Mouse (Mus musculus) embryonic facial prominence, embryonic 10.5 days (tissue): ENCODE data around the gene Klrb1a. TPM values are rescaled to one million over a fixed set of nuclear protein-coding genes. Genes with fewer than 3 reads are reported as not detected.
"Not testable (repeated sequence)": the region's sequence is repeated elsewhere in the genome, so short reads cannot be mapped to it uniquely, and the experiment has no call there.

ENCODE experiments used
- DNase-seq: peaks from one replicate; pipeline ENCODE4 v3.0.0-alpha.2; 2017; ENCODE audit warnings: low spot score
- H3K27ac ChIP-seq: fragments of 300-500 bp; sonication (generic); replicated peaks from 2 replicates; pipeline ENCODE4 v1.5.1; 2016; ENCODE audit warnings: mild to moderate bottlenecking
- H3K27me3 ChIP-seq: fragments of 300-500 bp; sonication (generic); replicated peaks from 2 replicates; pipeline ENCODE4 v1.6.1; 2016; ENCODE audit warnings: low read depth, mild to moderate bottlenecking; ENCODE audit not compliant: poor library complexity, severe bottlenecking
- H3K36me3 ChIP-seq: fragments of 300-500 bp; sonication (generic); replicated peaks from 2 replicates; pipeline ENCODE4 v1.6.1; 2016; ENCODE audit warnings: mild to moderate bottlenecking, moderate library complexity
- H3K4me1 ChIP-seq: fragments of 300-500 bp; sonication (generic); 2 replicates; pipeline ENCODE4 v1.6.1; 2016
- H3K4me3 ChIP-seq: fragments of 300-500 bp; sonication (generic); 2 replicates; pipeline ENCODE4 v1.5.1; 2016; ENCODE audit warnings: mild to moderate bottlenecking, moderate library complexity
- H3K9me3 ChIP-seq: fragments of 300-500 bp; sonication (generic); 2 replicates; pipeline ENCODE4 v1.6.1; 2016; ENCODE audit warnings: mild to moderate bottlenecking
- WGBS: fragments of 180-500 bp; shearing (Covaris S2); methylation state at CpG from one replicate; pipeline ENCODE4 v1.1.7; 2016; 5-methylcytosine and 5-hydroxymethylcytosine counted together
- polyA plus RNA-seq: library from polyadenylated mRNA; unstranded; fragments of >200 nt; fragmentation: Nextera tagmentation; extraction: Ambion mirVana; gene quantifications from 2 replicates; pipeline ENCODE4 v1.2.1, GENCODE M21; 2016

The Klrb1a gene
- polyA plus RNA-seq, result not detected in 2 replicates

DNA sequence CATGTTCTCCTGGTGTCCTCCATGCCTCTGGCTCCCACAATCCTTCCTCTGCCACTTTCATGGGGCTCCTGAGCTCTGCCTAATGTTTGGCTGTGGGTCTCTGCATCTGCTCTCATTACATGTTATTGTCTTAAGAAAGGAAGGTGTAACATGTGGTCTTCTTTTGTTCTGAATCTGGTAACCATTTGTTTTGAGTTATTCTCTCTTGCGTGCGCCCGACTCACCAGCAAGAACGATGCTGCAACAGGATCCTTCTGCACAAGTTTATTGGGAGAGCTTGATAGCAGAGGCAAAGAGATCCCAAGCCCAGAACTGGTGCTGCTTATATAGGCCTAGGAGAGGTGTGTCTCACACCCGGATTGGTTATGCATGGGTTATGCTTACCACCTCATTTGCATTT is at the start of gene Klrb1a:
Gene Klrb1a (minus strand): TSS at position 101 of the 400 bp plus-strand sequence.
- 89% methylated on average over 5 of the region's 5 CpGs for WGBS
- not testable (repeated sequence) for H3K27ac ChIP-seq, H3K4me3 ChIP-seq, H3K27me3 ChIP-seq, H3K36me3 ChIP-seq, DNase-seq, H3K4me1 ChIP-seq, H3K9me3 ChIP-seq

DNA sequence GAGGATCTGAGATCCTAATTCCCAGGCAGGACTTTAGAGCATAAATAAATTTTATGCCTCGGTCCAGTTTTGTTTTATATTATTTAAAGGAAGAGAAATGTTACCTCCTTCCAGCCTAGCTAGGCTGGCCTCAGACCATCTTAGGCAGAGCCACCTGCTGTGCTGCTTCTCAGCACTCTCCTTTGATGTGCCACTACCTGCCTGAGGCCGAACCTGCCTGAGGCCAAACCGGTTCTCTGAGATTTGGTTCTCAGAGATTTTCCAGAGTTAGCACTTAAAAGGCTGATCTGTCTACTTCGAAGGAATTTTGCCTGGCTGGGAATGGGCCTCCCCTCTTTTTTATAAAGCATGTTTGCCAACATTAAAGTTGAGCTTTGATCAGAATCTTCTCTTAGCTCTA is 46.6 kb upstream of the Klrb1a start:
- H3K4me3 ChIP-seq, result no peak overlapping the region
- H3K27ac ChIP-seq, result no peak overlapping the region
- H3K27me3 ChIP-seq, result no peaks in the 10 kb centered on the region
- DNase-seq, result no peak
- no peaks in the 10 kb centered on the region for H3K9me3 ChIP-seq
- 54% methylated on average over 4 of the region's 4 CpGs for WGBS
- H3K36me3 ChIP-seq, result no peaks in the 10 kb centered on the region
- H3K4me1 ChIP-seq, result no peaks in the 10 kb centered on the region

DNA sequence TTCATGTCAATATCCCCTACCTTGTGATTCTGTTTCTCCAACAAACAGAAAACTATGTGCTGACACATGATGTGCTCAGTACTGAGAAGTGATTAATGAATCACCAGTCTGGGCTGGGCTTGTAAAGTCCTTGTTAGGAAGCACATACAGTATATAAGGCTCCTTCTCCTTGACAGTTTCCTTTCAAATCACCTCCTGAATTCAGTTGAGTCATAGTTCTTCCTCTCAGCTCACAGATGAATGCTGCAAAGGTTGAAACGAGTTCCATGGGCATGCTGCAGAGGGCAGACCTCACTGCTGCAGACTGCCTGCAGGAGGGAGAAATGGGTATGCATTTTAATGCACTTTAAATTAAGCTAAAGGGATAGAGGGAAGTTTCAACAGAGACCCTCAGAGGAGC is 38.9 kb upstream of the Klrb1a start, which contains the start of gene Clec2h:
Gene Clec2h (plus strand): TSS at position 180 of the 400 bp plus-strand sequence.
- Histone ChIP-seq H3K27me3 (no peaks in the 10 kb centered on the region), H3K27ac (no peak within 1 kb of the TSS), H3K9me3 (no peaks in the 10 kb centered on the region), H3K4me3 (no peak within 1 kb of the TSS), H3K4me1 (no peaks in the 10 kb centered on the region), H3K36me3 (no peaks in the 10 kb centered on the region)
- DNase-seq, result no peak
- 10% methylated on average over 1 of the region's 1 CpGs for WGBS

DNA sequence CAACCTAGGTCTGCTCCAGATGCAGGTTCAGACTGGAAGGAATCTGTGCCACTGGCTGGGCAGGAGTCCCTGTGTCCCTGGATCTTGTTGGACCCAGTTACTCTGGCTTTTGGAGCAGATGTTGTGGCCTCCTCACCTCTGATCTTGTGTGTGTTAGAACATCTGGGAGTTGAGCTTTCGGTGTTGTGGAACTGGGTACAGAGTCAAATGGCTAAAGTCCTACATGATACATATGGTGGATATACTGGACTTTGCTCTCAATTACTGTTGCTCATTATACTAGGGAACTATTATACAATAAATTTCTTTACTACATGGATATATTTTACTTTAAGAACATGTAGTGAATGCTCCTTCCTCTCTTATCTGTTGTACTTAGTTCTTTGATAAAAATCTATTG is 37.9 kb upstream of the Klrb1a start:
- no peak for DNase-seq
- Histone ChIP-seq H3K27ac (no peak overlapping the region), H3K4me1 (no peaks in the 10 kb centered on the region), H3K36me3 (no peaks in the 10 kb centered on the region), H3K4me3 (no peak overlapping the region), H3K27me3 (no peaks in the 10 kb centered on the region), H3K9me3 (no peaks in the 10 kb centered on the region)
- 90% methylated on average over 1 of the region's 1 CpGs for WGBS

DNA sequence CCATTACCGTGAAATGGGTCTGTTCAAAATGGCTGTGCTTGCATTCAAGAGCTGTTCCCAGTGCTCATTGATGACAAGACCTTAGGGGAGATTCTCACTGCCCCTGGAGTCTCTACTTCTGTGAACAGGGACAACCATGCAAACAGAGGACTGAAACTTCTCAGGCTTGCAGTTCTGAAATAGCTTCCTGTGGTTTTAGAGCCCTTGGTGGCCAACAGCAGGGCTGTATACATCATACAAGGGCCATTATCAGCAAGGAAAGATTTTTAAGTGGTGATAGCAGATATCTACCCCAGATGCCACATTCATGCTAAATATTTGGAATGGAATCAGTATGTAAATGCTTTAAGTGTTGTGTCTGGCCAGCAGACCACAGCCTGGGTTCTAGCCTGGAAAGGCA is 29.6 kb upstream of the Klrb1a start:
- DNase-seq, result no peak
- Histone ChIP-seq H3K4me3 (no peak overlapping the region), H3K36me3 (no peaks in the 10 kb centered on the region), H3K27me3 (no peaks in the 10 kb centered on the region), H3K9me3 (no peaks in the 10 kb centered on the region), H3K4me1 (no peaks in the 10 kb centered on the region), H3K27ac (no peak overlapping the region)
- WGBS, result 93% methylated on average over 1 of the region's 1 CpGs

DNA sequence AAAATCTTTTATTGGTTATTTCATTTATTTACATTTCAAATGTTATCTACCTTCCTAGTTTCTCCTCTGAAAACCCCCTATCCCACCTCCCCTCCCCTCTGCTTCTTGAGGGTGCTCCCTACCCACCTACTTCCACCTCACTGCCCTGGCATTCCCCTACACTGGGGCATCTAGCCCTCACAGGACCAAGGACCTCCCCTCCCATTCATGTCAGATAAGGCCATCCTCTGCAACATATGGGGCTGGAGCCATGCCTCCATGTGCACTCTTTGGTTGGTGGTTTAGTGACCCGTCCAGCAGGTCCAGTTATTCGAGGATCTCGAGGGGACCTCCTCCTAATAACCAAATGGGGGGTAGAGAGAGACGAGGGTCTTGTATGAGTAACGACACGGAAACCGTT is 27.5 kb upstream of the Klrb1a start:
- not testable (repeated sequence) for H3K27me3 ChIP-seq, H3K4me1 ChIP-seq, H3K27ac ChIP-seq, H3K4me3 ChIP-seq, H3K9me3 ChIP-seq, H3K36me3 ChIP-seq, DNase-seq
- 89% methylated on average over 7 of the region's 7 CpGs for WGBS

DNA sequence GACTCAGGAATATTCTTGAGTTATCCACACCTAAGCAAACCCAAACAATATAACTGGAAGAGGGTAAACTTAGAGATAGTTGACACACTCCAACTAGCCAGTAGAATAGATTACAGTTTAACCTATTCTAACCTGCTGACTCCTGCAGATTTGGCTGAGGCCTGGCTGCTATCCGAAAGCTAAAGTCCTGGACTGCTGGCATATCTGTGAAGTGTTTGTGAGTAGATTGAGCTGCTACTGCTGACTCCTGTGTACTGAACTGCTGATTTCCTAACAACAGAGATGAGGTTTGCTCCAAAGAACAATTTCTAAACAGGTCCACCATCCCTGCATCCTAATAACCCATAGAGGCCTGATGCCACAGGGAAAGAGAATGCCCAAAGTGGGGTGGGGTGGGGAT is 26.9 kb upstream of the Klrb1a start:
- Histone ChIP-seq H3K27me3 (no peaks in the 10 kb centered on the region), H3K4me3 (no peak overlapping the region), H3K36me3 (no peaks in the 10 kb centered on the region), H3K27ac (no peak overlapping the region), H3K4me1 (no peaks in the 10 kb centered on the region), H3K9me3 (no peaks in the 10 kb centered on the region)
- DNase-seq, result no peak
- 88% methylated on average over 1 of the region's 1 CpGs for WGBS

DNA sequence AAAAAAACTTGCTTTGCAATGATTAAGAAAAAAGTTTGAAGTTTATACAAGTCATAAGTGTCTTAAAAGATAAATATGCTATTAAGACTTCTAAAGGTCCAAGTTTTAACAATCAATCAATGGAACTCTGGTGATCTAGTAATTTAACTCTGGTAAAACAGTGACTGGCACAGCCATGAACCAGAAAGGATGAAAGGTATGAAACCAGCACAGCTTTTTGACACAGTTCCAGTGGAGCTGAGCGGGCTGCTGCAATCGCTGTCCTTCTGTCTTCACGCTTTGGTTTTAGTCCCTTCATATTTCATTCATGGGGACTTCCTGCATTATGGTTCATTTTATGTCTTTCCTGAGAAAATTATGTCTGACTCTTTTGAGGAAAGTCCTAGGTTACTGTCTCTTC is 26.3 kb upstream of the Klrb1a start:
- DNase-seq, result no peak
- H3K4me1 ChIP-seq, result no peaks in the 10 kb centered on the region
- no peaks in the 10 kb centered on the region for H3K27me3 ChIP-seq
- no peaks in the 10 kb centered on the region for H3K9me3 ChIP-seq
- no peak overlapping the region for H3K27ac ChIP-seq
- WGBS, result 91% methylated on average over 3 of the region's 3 CpGs
- H3K4me3 ChIP-seq, result no peak overlapping the region
- H3K36me3 ChIP-seq, result no peaks in the 10 kb centered on the region

DNA sequence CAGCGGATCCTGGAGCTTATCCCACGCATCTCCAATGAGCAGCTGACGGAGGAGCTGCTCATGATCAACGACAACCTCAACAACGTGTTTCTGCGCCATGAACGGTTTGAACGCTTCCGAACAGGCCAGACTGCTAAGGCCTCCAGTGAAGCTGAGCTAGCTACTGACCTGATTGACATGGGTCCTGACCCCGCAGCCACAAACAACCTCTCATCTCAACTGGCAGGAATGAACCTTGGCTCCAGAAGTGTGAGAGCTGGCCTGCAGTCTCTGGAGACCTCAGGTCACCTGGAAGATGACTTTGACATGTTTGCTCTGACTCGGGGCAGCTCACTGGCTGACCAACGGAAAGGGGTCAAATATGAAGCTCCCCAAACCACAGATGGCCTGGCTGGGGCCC is 22.4 kb upstream of the Klrb1a start:
- not testable (repeated sequence) for H3K27me3 ChIP-seq, H3K27ac ChIP-seq, H3K9me3 ChIP-seq, H3K36me3 ChIP-seq, DNase-seq, H3K4me1 ChIP-seq, H3K4me3 ChIP-seq
- WGBS, result 87% methylated on average over 12 of the region's 12 CpGs

DNA sequence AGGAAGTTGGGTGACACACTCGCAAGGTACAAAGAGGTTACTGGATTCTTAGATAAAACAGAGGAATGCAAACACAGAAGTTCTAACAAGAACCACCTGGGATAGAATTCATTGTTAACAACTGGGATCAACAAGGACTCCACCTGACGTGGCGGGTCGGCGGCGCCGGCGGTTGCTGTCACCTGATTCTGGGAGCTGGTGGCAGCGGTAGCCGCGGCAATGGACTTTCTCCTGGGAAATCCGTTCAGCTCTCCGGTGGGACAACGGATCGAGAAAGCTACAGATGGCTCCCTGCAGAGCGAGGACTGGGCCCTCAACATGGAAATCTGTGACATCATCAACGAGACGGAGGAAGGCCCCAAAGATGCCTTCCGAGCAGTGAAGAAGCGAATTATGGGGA is 21.4 kb upstream of the Klrb1a start:
- H3K27ac ChIP-seq, H3K27me3 ChIP-seq, H3K36me3 ChIP-seq, DNase-seq, H3K4me1 ChIP-seq, H3K4me3 ChIP-seq, H3K9me3 ChIP-seq: not testable (repeated sequence)
- 97% methylated on average over 20 of the region's 20 CpGs for WGBS

DNA sequence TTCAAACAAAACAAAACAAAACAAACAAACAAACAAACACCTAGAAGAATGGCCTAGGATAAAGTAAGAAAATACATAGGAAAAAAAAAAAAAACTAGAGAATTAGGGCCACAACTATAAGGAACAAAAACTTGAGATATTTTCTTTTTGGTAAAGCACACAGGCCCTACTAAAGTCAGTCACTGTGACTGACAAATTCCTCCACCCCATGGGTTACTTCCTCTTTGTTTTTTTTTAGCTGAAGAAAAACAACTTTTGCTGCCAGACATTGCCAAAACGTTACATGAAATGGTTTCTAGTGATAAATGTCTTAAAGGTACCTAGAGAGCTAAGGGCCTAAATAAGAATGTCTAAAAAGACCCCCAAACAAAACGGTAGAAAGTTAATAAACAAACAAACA is 20.7 kb upstream of the Klrb1a start:
- H3K4me1 ChIP-seq, result no peaks in the 10 kb centered on the region

DNA sequence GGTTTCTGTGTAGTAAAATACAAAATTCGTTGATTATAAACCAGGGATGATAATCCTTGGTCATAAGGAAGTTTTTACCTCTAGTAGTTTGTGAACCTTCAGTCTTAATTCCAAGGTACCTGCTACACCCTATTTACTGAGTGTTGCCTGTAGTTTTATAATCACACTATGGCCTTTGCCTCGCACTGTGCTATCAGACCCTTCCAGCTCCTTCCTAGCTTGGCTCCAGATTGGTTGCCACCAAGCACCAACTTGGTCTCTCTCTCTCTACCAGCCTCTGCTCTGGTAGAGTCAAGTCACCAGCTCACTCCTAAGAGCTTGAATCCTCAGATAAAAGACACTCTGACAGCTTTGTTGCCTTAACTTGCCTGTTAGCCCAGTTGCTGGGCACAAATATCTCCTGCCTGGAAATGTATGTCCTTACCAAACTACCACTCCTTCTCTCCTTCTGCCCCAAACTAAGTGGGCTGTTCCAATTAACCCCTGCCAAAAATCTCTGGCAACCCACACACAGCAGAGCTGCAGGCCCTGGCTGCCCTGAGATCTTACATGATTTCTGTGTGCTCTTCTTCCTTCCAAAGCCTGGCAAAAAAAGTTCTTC is 17.9 kb upstream of the Klrb1a start:
- no peaks in the 10 kb centered on the region for H3K9me3 ChIP-seq
- no peak overlapping the region for H3K4me3 ChIP-seq
- no peak overlapping the region for H3K27ac ChIP-seq
- H3K36me3 ChIP-seq, result no peaks in the 10 kb centered on the region
- no peaks in the 10 kb centered on the region for H3K27me3 ChIP-seq
- H3K4me1 ChIP-seq, result no peaks in the 10 kb centered on the region
- 83% methylated on average over 2 of the region's 2 CpGs for WGBS
- DNase-seq, result no peak

More for the DNA sequence above, 20.7 kb upstream of the Klrb1a start:
- no peaks in the 10 kb centered on the region for H3K36me3 ChIP-seq
- no peaks in the 10 kb centered on the region for H3K9me3 ChIP-seq
- no peak overlapping the region for H3K27ac ChIP-seq
- H3K27me3 ChIP-seq, result no peaks in the 10 kb centered on the region
- no peak for DNase-seq
- 65% methylated on average over 2 of the region's 2 CpGs for WGBS
- H3K4me3 ChIP-seq, result no peak overlapping the region

DNA sequence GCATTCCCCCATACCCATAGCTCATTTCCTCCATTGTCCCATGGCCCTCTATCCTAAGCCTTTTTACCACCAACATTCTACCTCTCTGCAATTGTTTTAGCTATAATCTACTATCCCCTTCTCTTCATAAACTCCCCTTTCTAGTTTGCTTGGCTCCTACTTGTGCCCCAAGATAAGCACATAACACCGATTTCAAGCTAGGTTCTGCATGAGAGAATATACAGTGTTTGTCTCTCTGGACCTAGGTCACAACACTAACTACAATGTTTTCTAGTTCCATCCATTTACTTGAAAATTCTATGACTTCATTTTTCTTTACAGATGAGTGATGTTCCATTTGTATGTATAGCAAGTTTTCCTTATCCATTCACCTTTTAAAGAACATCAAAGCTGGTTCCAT is 17.3 kb upstream of the Klrb1a start:
- H3K9me3 ChIP-seq, result no peaks in the 10 kb centered on the region
- no peak overlapping the region for H3K4me3 ChIP-seq
- no peaks in the 10 kb centered on the region for H3K4me1 ChIP-seq
- DNase-seq, result no peak
- no peaks in the 10 kb centered on the region for H3K27me3 ChIP-seq
- 92% methylated on average over 1 of the region's 1 CpGs for WGBS
- H3K27ac ChIP-seq, result no peak overlapping the region
- H3K36me3 ChIP-seq, result no peaks in the 10 kb centered on the region
